Mouse (Mus musculus) left cerebral cortex, postnatal 10 days (tissue): Measurements from ENCODE around the gene Kdm2a. TPM values are rescaled to one million over a fixed set of nuclear protein-coding genes. Genes with fewer than 3 reads are reported as not detected.

ENCODE experiments used
- DNase-seq, 2 experiments: peaks; one replicate each; pipeline ENCODE4 v3.0.0; 2021 to 2022; ENCODE audit warnings: low spot score in 2 of 2, mixed read lengths in 1 of 2; ENCODE audit errors: extremely low spot score in 1 of 2
- intact Hi-C: fragments of 180-260 bp; cut with DNase I; formaldehyde crosslinking; loops from one replicate; pipeline ENCODE4 v1.15.1; 2025
- total RNA-seq, 2 experiments: library from RNA; stranded (reverse); gene quantifications; 2 replicates each; pipeline ENCODE4 v1.2.3; 2021

The Kdm2a gene
- total RNA-seq, 2 experiments from 2014 or later, result 66.6 to 67.3 TPM

DNA sequence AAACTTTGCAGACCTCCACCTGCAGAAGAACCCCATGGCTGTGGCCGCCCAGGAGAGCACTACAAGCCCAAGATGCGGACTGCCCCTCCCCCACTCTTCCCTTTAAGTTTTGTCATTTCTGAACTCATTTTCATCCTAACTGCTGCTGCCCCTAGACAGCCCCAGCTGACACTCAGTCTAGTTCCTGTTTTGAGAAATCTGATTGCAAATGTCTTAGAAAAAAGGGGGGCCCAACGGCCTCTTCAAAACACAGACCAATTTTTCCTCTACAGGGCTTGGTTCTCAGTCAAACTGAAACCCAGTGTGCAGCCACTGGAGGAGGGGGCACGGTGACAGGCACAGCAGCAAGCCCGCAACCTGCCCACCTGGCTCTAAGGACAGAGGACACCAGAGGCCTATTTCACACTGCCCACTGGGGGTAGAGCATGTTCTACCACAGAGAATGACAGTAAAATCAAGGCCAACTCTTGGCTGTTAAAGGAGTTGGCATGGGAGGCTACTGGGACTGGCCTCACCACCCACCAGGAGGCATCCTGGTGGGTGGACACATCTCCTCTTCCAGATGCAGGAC lies 93.7 kb downstream of the Kdm2a start:
- intact Hi-C loops, result no loop called here
- peak in 1 of 2 experiments; percentile 41 for DNase-seq

DNA sequence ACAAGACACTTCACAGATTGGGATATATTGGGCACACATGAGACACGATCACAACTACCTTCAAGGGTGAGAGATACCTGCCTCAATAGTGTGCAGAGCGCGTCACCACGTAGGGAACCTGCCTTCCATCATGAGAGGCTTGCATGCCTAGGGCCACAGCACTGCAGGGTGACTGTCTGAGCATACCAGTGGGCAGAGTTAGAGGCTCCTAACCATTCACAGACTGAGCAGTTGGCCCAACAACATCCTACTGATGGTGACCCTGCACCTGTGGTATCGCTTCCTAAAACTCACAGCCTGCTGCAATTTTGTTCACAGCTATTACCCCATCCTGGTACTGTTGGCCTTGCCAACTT lies 94.5 kb downstream of the Kdm2a start:
- DNase-seq, result peak in 1 of 2 experiments; percentile 13
- intact Hi-C loops, result no loop called here

DNA sequence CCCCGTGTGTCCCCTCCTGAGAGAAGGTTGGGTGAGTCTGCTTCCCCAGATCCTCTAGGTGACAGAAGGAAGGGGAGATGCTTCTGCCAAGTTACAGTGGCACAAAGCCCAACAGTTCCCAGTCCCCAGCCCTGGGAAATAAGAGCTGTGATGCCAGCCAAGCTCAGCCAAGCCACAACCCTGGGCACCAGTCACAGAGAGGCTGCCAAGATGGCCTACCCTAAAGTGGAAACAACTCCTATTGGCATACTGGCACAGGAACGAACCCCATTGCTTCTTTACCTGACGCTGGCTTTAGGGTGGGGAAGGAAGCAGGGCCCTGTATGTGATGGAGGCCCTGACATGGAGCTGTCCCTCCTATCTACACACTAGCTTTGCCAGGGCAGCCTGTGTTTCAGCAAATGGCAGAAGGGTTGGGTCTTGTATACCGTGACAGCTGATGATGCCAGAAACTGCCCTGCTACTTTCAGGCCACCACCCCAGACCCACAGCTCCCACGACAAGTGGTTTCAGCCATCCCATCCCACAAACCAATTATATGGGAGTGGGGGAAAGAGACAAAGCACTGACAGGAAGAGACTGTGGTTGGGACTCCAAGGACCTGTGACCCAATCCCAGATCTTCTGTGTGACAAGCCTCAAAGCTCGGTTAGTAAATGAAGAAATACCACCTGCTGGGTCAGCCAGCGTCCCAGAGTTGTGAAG lies 95.0 kb downstream of the Kdm2a start:
- intact Hi-C loops, result no loop called here
- peak; percentile 57 to 66 for DNase-seq

- intact Hi-C loops, result no loop called here
- peak in 1 of 2 experiments; percentile 82 for DNase-seq
These were observed 96.1 kb downstream of the Kdm2a start for GRCm38 (mm10) chr19:4301735-4302651.

DNA sequence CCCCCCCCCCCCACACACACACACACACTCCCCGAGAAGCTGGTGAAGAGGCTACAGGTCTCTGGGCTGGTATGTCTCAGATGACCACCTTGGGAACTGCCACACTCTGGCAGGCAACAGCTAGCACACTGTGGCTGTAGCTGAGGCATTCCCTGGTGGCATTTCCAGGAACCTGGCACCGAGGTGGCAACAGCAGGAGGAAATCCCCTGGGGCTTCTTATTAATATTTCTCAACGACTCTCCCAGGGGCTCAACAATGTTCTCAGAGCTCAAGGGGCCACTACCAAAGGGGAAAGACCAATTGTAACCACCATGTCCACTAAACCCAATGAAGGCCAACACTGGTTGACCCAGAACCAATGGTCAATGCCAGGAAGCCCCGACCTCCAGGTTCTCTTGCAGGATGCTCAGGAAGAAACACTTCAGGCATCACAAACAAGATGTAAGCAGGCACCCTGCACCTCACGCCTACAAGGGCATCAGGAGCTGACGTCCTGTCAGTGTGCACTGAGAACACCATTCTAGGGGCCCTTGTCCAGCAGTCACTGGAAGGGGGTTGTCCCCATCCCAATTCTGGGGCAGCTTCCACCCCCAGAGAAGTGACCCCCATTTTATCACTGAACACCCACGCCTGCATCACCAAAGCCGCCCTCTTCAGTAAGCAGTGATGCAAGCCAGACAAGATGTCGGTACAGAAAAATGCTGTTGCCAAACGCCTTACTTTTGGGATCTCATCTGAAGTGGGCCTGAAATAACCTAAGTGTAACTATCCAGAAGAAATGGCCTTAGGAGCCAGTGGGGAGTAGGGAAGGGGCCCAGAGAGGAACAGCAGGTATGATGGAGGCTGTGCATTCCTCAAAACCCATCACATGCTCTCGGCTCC lies 97.0 kb downstream of the Kdm2a start:
- DNase-seq, result peak in 1 of 2 experiments; percentile 21
- intact Hi-C loops, result no loop called here

DNA sequence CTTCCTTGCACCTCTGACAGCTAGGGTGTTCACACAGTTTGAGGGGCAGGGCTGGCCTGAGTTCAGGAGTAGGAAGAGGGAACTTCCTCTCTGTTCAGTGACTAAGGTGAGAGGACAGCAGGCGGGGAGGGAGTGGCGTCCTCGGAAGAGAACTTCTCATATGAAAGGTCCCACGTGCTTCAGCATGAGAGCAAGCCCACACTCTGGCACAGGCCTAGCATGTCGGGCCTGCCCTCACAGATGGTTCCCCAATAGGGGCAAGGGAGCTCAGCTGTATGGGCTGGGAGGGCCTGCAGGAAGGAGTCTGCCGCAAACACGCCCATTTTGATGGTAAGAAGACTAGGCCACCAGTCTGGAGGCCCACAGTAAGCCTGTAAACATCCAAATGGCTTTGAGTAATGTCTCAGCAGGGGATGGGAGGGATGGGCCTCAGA lies 97.8 kb downstream of the Kdm2a start:
- peak in 1 of 2 experiments; percentile 49 for DNase-seq
- intact Hi-C loops, result no loop called here

DNA sequence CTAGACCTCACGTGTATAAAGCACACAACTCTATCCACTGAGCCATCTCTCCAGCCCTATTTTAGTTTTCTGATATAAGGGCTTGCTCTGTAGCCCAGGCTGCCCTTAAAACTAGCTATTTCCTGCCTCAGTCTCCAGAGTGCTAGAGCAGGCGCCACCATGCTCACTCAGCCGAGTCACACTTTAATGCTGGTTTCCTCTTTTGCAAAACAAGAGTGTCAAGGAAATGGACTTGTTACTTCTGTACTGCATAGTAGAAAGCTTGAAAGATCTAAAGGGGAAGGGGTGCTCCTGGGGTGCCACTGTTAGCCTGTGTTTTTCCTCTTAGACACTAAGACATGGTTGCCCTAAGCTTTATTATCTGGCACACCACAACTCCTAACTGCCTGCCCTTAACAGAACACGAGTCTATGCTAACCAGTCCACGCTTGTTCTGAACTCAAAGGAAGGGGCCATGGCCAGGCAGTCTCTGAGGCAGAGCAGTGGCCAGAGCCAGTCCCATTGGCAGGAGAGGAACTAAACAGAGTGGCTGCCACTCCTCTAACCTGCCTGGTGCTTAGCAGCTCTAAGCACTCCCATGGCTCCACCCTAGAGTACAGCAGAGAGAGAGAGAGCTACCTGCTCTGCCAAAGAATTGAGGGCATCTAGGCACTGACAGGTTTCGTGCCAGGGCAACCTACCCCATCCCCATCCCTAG lies 98.4 kb downstream of the Kdm2a start:
- DNase-seq, result no peak
- intact Hi-C loops, result no loop called here

DNA sequence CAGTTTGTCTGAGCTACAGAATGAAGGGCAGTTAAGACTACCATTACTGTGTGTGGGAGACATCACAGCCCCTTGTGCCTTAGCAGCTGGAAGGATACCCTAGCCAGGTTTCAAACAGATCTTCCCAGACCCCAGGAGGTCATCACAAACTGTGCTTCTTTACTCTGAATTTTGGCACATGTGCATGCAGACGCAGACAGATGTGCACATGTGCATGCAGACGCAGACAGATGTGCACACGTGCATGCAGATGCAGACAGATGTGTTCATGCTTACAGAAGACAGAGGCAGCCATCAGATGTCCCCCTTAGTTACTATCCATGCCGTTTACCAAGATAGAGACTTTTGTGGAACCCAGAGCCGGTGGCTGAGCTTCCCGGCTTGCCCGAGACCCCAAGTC lies 99.0 kb downstream of the Kdm2a start:
- no peak for DNase-seq
- intact Hi-C loops, result no loop called here

DNA sequence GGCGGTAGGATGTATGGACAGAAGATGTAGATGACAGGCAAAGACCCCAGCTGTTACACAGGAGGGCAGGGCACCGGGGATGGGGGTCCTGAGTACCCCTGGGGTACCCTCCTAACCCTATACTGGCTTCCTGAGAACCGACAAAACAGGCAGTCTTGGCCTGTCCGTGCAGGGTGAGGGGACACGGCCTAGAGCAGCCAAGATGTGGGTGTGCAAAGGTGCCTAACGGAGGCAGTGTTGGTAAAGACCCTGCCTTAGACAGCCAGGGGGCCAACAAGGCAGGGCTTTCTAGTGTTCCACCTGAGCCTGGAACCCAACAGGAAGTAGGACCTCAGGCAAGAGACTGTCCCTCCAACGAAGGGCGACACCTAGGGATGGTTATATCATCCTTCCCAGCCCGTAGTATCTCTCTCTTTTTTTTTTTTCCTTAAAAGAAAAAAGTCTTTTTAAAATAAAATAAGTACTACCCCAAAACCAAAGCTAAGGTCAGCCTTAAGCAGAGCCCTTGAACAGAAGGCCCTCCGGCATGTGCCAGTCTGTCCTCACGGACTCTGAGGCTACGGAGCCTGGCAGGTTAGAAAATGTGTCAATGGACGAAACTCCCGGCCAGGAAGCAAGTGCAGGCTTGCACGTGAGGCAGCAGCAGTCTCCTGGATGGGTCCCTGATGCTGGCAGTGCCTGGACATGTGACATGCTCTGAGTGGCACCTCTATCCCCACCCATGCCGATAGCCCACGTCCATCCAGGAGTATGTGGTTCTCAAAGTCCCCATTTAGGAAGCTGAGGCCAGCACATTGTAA lies 99.6 kb downstream of the Kdm2a start:
- intact Hi-C loops, result no loop called here
- peak in 1 of 2 experiments; percentile 26 for DNase-seq

DNA sequence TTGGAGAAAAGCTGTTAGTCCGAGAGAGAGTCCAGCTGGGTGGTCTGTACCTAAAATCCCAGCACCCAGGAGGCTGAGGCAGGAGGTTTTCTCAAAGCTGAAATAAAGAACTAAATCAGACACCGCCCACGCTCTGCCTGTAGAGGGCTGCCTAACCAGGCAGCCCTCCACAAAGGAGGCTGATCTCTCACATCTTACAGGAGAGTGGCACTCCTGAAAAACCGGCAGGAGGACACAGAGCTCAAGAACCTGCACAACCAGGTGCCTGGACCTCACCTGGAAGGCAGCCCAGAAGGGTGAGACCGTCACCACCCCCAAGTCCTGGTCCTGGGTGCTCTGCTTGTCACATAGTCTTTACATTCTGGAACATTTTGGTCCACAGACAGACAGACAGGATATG lies 100.2 kb downstream of the Kdm2a start:
- DNase-seq, result peak in 1 of 2 experiments; percentile 16
- intact Hi-C loops, result no loop called here

GRCm38 (mm10) chr19:4296611-4297010 lies 101.5 kb downstream of the Kdm2a start:
- intact Hi-C loops, result no loop called here
- no peak for DNase-seq

- intact Hi-C loops, result no loop called here
- DNase-seq, result peak in 1 of 2 experiments; percentile 11
These were observed 102.7 kb downstream of the Kdm2a start for GRCm38 (mm10) chr19:4295391-4295790.

GRCm38 (mm10) chr19:4294381-4295097 lies 103.5 kb downstream of the Kdm2a start:
- intact Hi-C loops, result no loop called here
- peak in 1 of 2 experiments; percentile 85 for DNase-seq

- intact Hi-C loops, result no loop called here
- no peak for DNase-seq
These were observed 106.9 kb downstream of the Kdm2a start for GRCm38 (mm10) chr19:4291161-4291560.

DNA sequence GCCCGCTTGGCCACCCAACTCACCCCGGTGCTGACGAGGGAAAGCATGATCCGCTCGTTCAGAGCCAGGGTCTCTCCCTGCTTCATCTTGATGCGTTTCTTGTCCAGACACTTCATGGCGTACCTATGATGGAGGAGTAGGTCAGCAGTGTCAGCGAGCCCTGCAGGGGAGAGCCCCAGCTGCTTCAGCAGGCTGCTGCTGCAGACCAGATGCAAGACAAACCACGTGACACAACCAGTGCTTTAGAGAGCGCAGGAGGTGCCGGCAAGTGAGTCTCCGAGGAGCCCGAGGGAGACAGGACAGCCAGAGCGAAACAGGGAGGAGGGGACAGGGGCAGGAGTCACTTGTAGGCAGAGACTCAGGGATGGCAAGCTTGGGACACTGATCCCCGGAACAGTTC lies 107.3 kb downstream of the Kdm2a start:
- intact Hi-C loops, result no loop called here
- DNase-seq, result no peak

DNA sequence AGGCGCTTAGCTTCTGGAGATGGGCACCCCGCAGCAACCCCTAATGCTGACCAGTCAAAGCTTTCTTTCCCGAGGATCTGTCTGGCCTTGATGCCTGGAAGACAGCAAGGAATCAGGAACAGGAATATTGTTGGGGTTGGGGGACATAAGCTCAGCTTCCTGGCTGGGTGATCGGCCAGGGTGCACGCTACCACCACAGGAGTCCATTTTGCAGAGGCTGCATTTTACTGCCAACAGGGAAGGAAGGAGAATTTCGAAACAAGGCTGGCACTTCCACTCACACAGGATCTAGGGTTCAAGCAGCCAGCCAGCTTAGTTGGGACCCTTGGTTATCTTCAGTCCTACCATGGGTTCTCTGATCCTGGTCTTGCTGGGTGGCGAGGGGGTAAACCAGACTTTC lies 114.4 kb downstream of the Kdm2a start:
- no peak for DNase-seq
- intact Hi-C loops, result no loop called here
